Mouse (Mus musculus) liver, embryonic 11.5 days (tissue): Measurements from ENCODE around the gene Galnt12. TPM values are rescaled to one million over a fixed set of nuclear protein-coding genes. Genes with fewer than 3 reads are reported as not detected.

Experiments
- ATAC-seq: fragments of 200-750 bp; cut with Nextera tagmentation; replicated peaks from 2 replicates; pipeline ENCODE4 v1.8.0; 2017; ENCODE audit warnings: moderate number of reproducible peaks, mild to moderate bottlenecking, moderate TSS enrichment, moderate library complexity; ENCODE audit not compliant: low FRiP score
- DNase-seq: peaks from one replicate; pipeline ENCODE4 v3.0.0-alpha.2; 2017; ENCODE audit warnings: low spot score
- H3K27ac ChIP-seq: fragments of 300-500 bp; sonication (generic); 2 replicates; pipeline ENCODE4 v1.5.1; 2014; ENCODE audit warnings: mild to moderate bottlenecking, low read depth, low read length, control low read depth
- H3K27me3 ChIP-seq: fragments of 300-500 bp; sonication (generic); replicated peaks from 2 replicates; pipeline ENCODE4 v1.6.1; 2014; ENCODE audit warnings: low read length, mixed read lengths; ENCODE audit not compliant: control insufficient read depth, insufficient read depth
- H3K36me3 ChIP-seq: fragments of 300-500 bp; sonication (generic); 2 replicates; pipeline ENCODE4 v1.6.1; 2014; ENCODE audit warnings: mild to moderate bottlenecking, low read length, moderate library complexity, mixed read lengths; ENCODE audit not compliant: control insufficient read depth, insufficient read depth
- H3K4me1 ChIP-seq: fragments of 300-500 bp; sonication (generic); replicated peaks from 2 replicates; pipeline ENCODE4 v1.6.1; 2014; ENCODE audit warnings: low read length, mixed read lengths; ENCODE audit not compliant: control insufficient read depth, insufficient read depth
- H3K4me2 ChIP-seq: fragments of 300-500 bp; sonication (generic); 2 replicates; pipeline ENCODE4 v1.6.1; 2014; ENCODE audit warnings: mild to moderate bottlenecking, control low read depth, moderate library complexity
- H3K4me3 ChIP-seq: fragments of 300-500 bp; sonication (generic); 2 replicates; pipeline ENCODE4 v1.5.1; 2014; ENCODE audit warnings: low read depth, low read length, control low read depth
- H3K9ac ChIP-seq: fragments of 300-500 bp; sonication (generic); 2 replicates; pipeline ENCODE4 v1.6.1; 2014; ENCODE audit warnings: low read depth, low read length, control low read depth
- H3K9me3 ChIP-seq: fragments of 300-500 bp; sonication (generic); 2 replicates; pipeline ENCODE4 v1.6.1; 2016; ENCODE audit warnings: low read length, inconsistent platforms, mixed read lengths; ENCODE audit not compliant: control insufficient read depth
- WGBS: fragments of 180-500 bp; shearing (Covaris S2); extraction: QIAGEN DNeasy Blood & Tissue Kit; methylation state at CpG from one replicate; pipeline ENCODE4 v1.1.7; 2014; 5-methylcytosine and 5-hydroxymethylcytosine counted together
- polyA plus RNA-seq: library from polyadenylated mRNA; unstranded; fragments of >200 nt; fragmentation: Nextera tagmentation; extraction: Ambion mirVana; gene quantifications from 2 replicates; pipeline ENCODE4 v1.2.1, GENCODE M21; 2014

The Galnt12 gene
- polyA plus RNA-seq, 1 experiment from 2014 or later = 1.0 TPM

DNA sequence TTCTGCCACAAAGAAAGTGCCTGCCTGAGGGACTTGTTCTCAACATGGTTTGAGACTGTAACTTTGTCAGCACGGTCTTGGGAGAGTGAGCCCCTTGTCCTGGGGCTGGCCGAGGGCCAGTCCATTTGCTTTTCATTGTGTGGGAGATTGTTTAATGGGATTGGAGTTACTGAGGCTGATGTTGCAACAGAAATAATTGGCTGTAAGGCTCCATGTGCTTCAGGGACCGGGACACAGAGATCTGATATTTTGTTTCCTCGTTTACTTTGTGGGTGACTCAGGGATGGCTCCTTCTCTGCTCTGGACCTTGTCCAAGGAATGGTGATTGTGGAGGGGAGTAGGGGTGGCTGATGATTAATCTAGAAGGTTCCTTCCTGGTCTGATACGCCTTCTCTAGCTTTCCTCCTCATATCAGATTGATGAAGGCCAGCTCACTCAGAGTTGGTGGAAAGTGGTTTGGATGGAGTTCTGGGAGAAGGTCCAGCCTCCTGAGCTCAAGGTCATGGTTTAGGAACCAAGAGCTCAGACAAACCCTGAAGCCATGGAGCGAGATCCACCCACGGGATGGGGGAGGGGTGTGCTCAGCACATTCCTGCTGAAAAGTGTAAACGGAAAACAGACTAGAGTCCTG lies 60.0 kb downstream of the Galnt12 start:
- Histone ChIP-seq H3K27ac (no peak overlapping the region), H3K4me3 (no peak overlapping the region), H3K9me3 (no peaks in the 10 kb centered on the region), H3K9ac (no peak overlapping the region), H3K4me1 (no peaks in the 10 kb centered on the region), H3K4me2 (no peak overlapping the region), H3K36me3 (no peaks in the 10 kb centered on the region), H3K27me3 (no peaks in the 10 kb centered on the region)
- 61% methylated on average over 8 of the region's 8 CpGs for WGBS
- ATAC-seq (no peak), DNase-seq (no peak)

DNA sequence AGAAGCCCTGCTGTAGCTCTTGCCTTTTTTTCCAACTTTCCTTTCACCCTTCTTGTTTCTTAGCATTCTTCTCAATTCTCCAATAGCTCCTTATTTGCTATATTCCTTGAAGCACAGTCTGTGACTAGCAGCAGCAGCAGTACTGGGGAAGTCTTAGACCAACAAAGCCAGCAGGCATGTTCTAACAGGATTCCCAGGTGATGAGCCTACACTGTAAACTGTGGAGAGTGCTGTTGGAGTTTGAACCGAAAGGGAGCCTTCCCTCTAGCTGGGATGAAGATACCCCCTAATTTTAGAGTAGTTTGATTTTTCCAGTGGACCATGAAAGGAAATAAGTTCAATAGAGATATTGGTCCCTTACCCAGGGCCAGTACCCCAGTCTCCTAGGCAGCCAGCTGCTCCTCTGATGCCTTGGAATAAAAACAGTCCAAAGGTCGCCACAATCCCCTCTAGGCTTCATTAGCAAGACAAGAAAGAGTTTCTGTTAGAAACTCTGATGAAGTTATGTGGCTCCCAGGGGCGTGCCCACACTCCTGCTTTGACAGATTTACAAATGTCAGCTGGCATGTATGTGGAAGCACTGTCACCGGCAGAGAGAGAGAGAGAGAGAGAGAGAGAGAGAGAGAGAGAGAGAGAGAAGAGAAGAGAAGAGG lies 69.5 kb downstream of the Galnt12 start:
- Histone ChIP-seq H3K36me3 (no peaks in the 10 kb centered on the region), H3K9ac (no peak overlapping the region), H3K4me1 (no peaks in the 10 kb centered on the region), H3K9me3 (no peaks in the 10 kb centered on the region), H3K4me2 (no peak overlapping the region), H3K27ac (no peak overlapping the region), H3K27me3 (no peaks in the 10 kb centered on the region; the same call in 1 of the 2 replicates), H3K4me3 (no peak overlapping the region)
- WGBS = 23% methylated on average over 3 of the region's 4 CpGs
- DNase-seq (no peak), ATAC-seq (no peak)

DNA sequence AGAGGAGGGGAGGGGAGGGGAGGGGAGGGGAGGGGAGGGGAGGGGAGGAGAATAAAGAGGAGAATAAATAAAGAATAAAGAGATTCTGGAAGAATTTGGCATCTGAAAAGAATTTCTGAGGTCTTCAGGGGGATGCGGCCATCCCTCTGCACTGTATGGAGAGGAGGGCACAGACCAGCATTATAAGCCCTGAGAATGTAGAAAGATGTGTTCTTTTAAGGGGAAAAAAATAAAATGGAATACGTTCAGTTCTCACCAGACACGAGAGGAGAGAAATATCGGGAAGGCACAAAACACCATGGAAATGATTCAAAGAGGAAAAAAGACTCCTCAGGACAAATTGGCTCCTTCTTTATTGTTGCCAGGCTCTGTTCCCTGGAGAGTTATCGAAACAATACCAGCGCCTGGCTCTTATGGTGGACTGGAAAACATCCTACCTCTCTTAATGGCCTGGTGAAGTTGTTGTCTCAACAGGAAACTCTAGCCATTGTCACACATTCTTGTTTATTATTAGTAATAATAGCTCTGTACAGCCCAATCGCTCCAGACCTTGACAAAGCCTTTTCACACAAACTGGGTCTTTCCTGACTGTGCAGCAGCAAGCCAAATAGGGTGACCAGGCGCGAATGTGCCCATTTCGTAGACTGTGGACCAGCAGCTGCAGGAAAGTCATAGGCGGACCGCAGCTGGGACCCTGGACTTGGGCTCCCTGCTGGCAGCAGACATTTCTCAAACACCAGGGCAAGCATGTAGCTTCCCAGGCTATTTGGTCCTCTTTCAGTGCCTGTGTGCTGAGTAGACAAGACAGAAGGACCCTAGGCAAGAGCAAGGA lies 70.3 kb downstream of the Galnt12 start:
- no peaks in the 10 kb centered on the region for H3K36me3 ChIP-seq
- no peaks in the 10 kb centered on the region for H3K9me3 ChIP-seq
- H3K4me1 ChIP-seq = no peaks in the 10 kb centered on the region
- WGBS = 75% methylated on average over 12 of the region's 12 CpGs
- H3K4me3 ChIP-seq = no peak overlapping the region
- no peak overlapping the region for H3K4me2 ChIP-seq
- H3K27ac ChIP-seq = no peak overlapping the region; the same call in 1 of the 2 replicates
- DNase-seq = no peak
- no peak overlapping the region for H3K9ac ChIP-seq
- no peak for ATAC-seq
- H3K27me3 ChIP-seq = no peaks in the 10 kb centered on the region; the same call in 1 of the 2 replicates

GRCm38 (mm10) chr4:47172314-47172713 lies 80.6 kb downstream of the Galnt12 start:
- no peaks in the 10 kb centered on the region for H3K27me3 ChIP-seq
- no peak overlapping the region for H3K4me2 ChIP-seq
- no peaks in the 10 kb centered on the region for H3K4me1 ChIP-seq
- no peak overlapping the region for H3K4me3 ChIP-seq
- H3K36me3 ChIP-seq = no peaks in the 10 kb centered on the region
- ATAC-seq (no peak), DNase-seq (no peak)
- H3K9ac ChIP-seq = no peak overlapping the region
- H3K9me3 ChIP-seq = no peaks in the 10 kb centered on the region
- H3K27ac ChIP-seq = no peak overlapping the region
- WGBS = 31% methylated on average over 1 of the region's 1 CpGs

Other genes with a start within 250 kb of the Galnt12 start
- gene Gabbr2, start 100.0 kb upstream of the Galnt12 start, polyA plus RNA-seq = 0.09 and 0.19 TPM in 2 replicates
- 0.80 and 0.87 TPM in 2 replicates for gene Anks6, start 34.5 kb upstream of the Galnt12 start, polyA plus RNA-seq
- 1.2 and 1.4 TPM in 2 replicates for gene Col15a1, start 116.3 kb downstream of the Galnt12 start, polyA plus RNA-seq